Mouse (Mus musculus) left cerebral cortex, postnatal 36 days (tissue): ENCODE measurements around the gene Mup1. TPM values are rescaled to one million over a fixed set of nuclear protein-coding genes. Genes with fewer than 3 reads are reported as not detected.
"Not testable (repeated sequence)": the region's sequence is repeated elsewhere in the genome, so short reads cannot be mapped to it uniquely, and the experiment has no call there.

ENCODE experiments used
- DNase-seq, 2 experiments: peaks; one replicate each; pipeline ENCODE4 v3.0.0; 2021 to 2022; ENCODE audit warnings: low spot score in 2 of 2, mixed read lengths in 1 of 2
- intact Hi-C: fragments of 180-260 bp; cut with DNase I; formaldehyde crosslinking; loops from one replicate; pipeline ENCODE4 v1.15.1; 2025
- total RNA-seq, 2 experiments: library from RNA; stranded (reverse); gene quantifications; 2 replicates each; pipeline ENCODE4 v1.2.3; 2021

Gene Mup1
- not detected for total RNA-seq

- DNase-seq, intact Hi-C loops: not testable (repeated sequence)
These were observed at the start of gene Mup1 for GRCm38 (mm10) chr4:60501860-60502259. Gene Mup1 (minus strand): TSS chr4:60501960.

Other genes with a start within 250 kb of the Mup1 start
- not detected for gene Mup9, start 80.0 kb downstream of the Mup1 start, total RNA-seq
- not detected for gene Mup10, start 80.2 kb upstream of the Mup1 start, total RNA-seq
- not detected for gene Mup11, start 160.5 kb upstream of the Mup1 start, total RNA-seq
- not detected for gene Mup12, start 239.4 kb upstream of the Mup1 start, total RNA-seq